Comparison of ENCODE assay signal across 10 mouse cellular contexts in genomic region chr3:108411754-108412121, GRCm38 (mm10). TPM values are rescaled to one million over a fixed set of nuclear protein-coding genes. Genes with fewer than 3 reads are reported as not detected.
DNase-seq lines count a peak whose midpoint lies in the region; ATAC-seq and TF ChIP-seq lines count a peak whose summit lies in the region.
"Had no signal": no experiment of that assay in that cellular context is flagged by ENCODE, and none has a peak within 500 bp of the region (broad histone marks: within the 10 kb centered on the region; RNA-seq: fewer than 3 reads in every experiment).

No protein-coding gene starts in this region.

- 0 out of 2 replicates have a peak overlapping the region, but pooled peaks have one; percentile 17 for H3K4me2 ChIP-seq in intestine, embryonic 15.5 days (replicated peaks)
- H3K4me2 ChIP-seq in stomach, embryonic 16.5 days (ENCODE audit: low read depth, low read length): peak overlapping the region; percentile 49
- H3K4me2 ChIP-seq in liver, embryonic 12.5 days: no peak overlapping the region
- H3K4me2 ChIP-seq: liver, embryonic 13.5 days had no signal

- H3K36me3 ChIP-seq in forebrain, embryonic 10.5 days (replicated peaks): peaks cover 84% of the 10 kb centered on the region
- H3K36me3 ChIP-seq in intestine, embryonic 15.5 days: peaks cover 12% of the 10 kb centered on the region; the same call in 1 of the 2 replicates
- H3K36me3 ChIP-seq in stomach, embryonic 16.5 days (ENCODE audit: control insufficient read depth, insufficient read depth, low read length): peaks cover 23% of the 10 kb centered on the region
- 0 out of 2 replicates have a peak, but pooled peaks cover 5% of the 10 kb centered on the region for H3K36me3 ChIP-seq in liver, embryonic 12.5 days
- H3K36me3 ChIP-seq: liver, embryonic 13.5 days had no signal

- peaks cover 69% of the 10 kb centered on the region for H3K4me1 ChIP-seq in forebrain, embryonic 10.5 days
- peaks cover 19% of the 10 kb centered on the region for H3K4me1 ChIP-seq in intestine, embryonic 15.5 days (replicated peaks)
- H3K4me1 ChIP-seq in stomach, embryonic 16.5 days (ENCODE audit: control insufficient read depth, insufficient read depth, low read length): peaks cover 33% of the 10 kb centered on the region
- H3K4me1 ChIP-seq in liver, embryonic 12.5 days: peaks cover 14% of the 10 kb centered on the region

- POLR2A ChIA-PET in Patski (lab: Charles Lee): interaction anchor here (1.0 to 7.3 kb wide), 6 partner anchors 9 to 33 kb away, joined by 3 to 61 read pairs (median 8); partner anchors contain the start of gene Sars

- H3K27me3 ChIP-seq in Patski: no peaks in the 10 kb centered on the region
- H3K27me3 ChIP-seq in forebrain, embryonic 10.5 days (ENCODE audit: poor library complexity, severe bottlenecking): peaks cover 15% of the 10 kb centered on the region
- peaks cover 10% of the 10 kb centered on the region; the same call in 1 of the 2 replicates for H3K27me3 ChIP-seq in intestine, embryonic 15.5 days (replicated peaks)
- H3K27me3 ChIP-seq in stomach, embryonic 16.5 days (ENCODE audit: control insufficient read depth, insufficient read depth, low read length): peaks cover 7% of the 10 kb centered on the region; the same call in 1 of the 2 replicates
- H3K27me3 ChIP-seq in liver, embryonic 12.5 days (replicated peaks): peaks cover 37% of the 10 kb centered on the region

- CTCF ChIA-PET in Patski (lab: Charles Lee): interaction anchor here (1.1 to 3.2 kb wide), 10 partner anchors 10 to 247 kb away, joined by 3 to 23 read pairs (median 6); partner anchors contain the start of genes Sars and Tmem167b

- peak; percentile 47 for ATAC-seq in Patski
- no peak for ATAC-seq in intestine, embryonic 15.5 days
- peak; percentile 38; the same call in 1 of the 2 replicates for ATAC-seq in stomach, embryonic 16.5 days (ENCODE audit: insufficient read depth, low FRiP score)
- ATAC-seq in liver, embryonic 12.5 days: no peak

- TF ChIP-seq CTCF in Patski (IDR thresholded peaks at IDR 0.05): no peak

- 0 out of 2 replicates have a peak overlapping the region, but pooled peaks have one; percentile 26 for H3K9ac ChIP-seq in intestine, embryonic 15.5 days
- H3K9ac ChIP-seq in stomach, embryonic 16.5 days (ENCODE audit: low read length): peak overlapping the region; percentile 64
- H3K9ac ChIP-seq in liver, embryonic 12.5 days: no peak overlapping the region
- H3K9ac ChIP-seq: liver, embryonic 13.5 days had no signal

- 57% methylated on average over 8 of the region's 8 CpGs for WGBS in forebrain, embryonic 10.5 days
- 62% methylated on average over 8 of the region's 8 CpGs for WGBS in intestine, embryonic 15.5 days
- 52% methylated on average over 8 of the region's 8 CpGs for WGBS in stomach, embryonic 16.5 days
- 65% methylated on average over 8 of the region's 8 CpGs for WGBS in liver, embryonic 12.5 days (ENCODE audit: insufficient replicate concordance)

- in situ Hi-C loops in Patski (cut with MboI; ENCODE audit: low pct_unique_long_range_greater_than_20kb): no loop called here

- peak overlapping the region; percentile 53 for H3K4me3 ChIP-seq in forebrain, embryonic 10.5 days
- no peak overlapping the region for H3K4me3 ChIP-seq in intestine, embryonic 15.5 days (replicated peaks)
- H3K4me3 ChIP-seq in stomach, embryonic 16.5 days (replicated peaks; ENCODE audit: low read length): peak overlapping the region; percentile 27
- H3K4me3 ChIP-seq in liver, embryonic 12.5 days: no peak overlapping the region
- H3K4me3 ChIP-seq: liver, embryonic 13.5 days had no signal

- peaks cover 28% of the 10 kb centered on the region for H3K9me3 ChIP-seq in forebrain, embryonic 10.5 days
- 0 out of 2 replicates have a peak, but pooled peaks cover 7% of the 10 kb centered on the region for H3K9me3 ChIP-seq in intestine, embryonic 15.5 days
- peaks cover 15% of the 10 kb centered on the region for H3K9me3 ChIP-seq in stomach, embryonic 16.5 days (replicated peaks; ENCODE audit: control insufficient read depth, low read length)
- peaks cover 20% of the 10 kb centered on the region; the same call in 1 of the 2 replicates for H3K9me3 ChIP-seq in liver, embryonic 12.5 days (replicated peaks)

- peak overlapping the region; percentile 96 for H3K27ac ChIP-seq in forebrain, embryonic 10.5 days
- peak overlapping the region; percentile 32; the same call in 1 of the 2 replicates for H3K27ac ChIP-seq in intestine, embryonic 15.5 days
- H3K27ac ChIP-seq in stomach, embryonic 16.5 days (ENCODE audit: low read length): peak overlapping the region; percentile 43; the same call in 1 of the 2 replicates
- H3K27ac ChIP-seq in liver, embryonic 12.5 days: no peak overlapping the region
- H3K27ac ChIP-seq: liver, embryonic 13.5 days had no signal

- peak; percentile 54 for DNase-seq in embryo, embryonic 10.5 days (ENCODE audit: low spot score)
- DNase-seq in embryo, embryonic 9.5 days (ENCODE audit: extremely low spot score): no peak
- DNase-seq in Patski (ENCODE audit: low read depth, low spot score): peak; percentile 99
- DNase-seq in forebrain, embryonic 10.5 days (ENCODE audit: extremely low spot score, low spot score): no peak
- peak; percentile 62 to 79 for DNase-seq in lung, adult 18-20 months
- DNase-seq: liver, embryonic 13.5 days had no signal

RNA-seq across cellular contexts. Expression of gene Celsr2, which starts 3.6 kb away (rescaled TPM):
- 90.1 TPM for polyA plus RNA-seq in Patski (2021)
- polyA plus RNA-seq in forebrain, embryonic 10.5 days (2016; fragmentation: Nextera tagmentation; extraction: Ambion mirVana): 32.1 and 35.1 TPM in 2 replicates
- 3.2 and 6.1 TPM in 2 replicates for polyA plus RNA-seq in intestine, embryonic 15.5 days (2015; fragmentation: Nextera tagmentation; extraction: Ambion mirVana)
- 14.4 and 17.4 TPM in 2 replicates for polyA plus RNA-seq in stomach, embryonic 16.5 days (2015; fragmentation: Nextera tagmentation; extraction: Ambion mirVana)
- 0.49 and 0.93 TPM in 2 replicates for polyA plus RNA-seq in liver, embryonic 12.5 days (2016; fragmentation: Nextera tagmentation; extraction: Ambion mirVana)
- polyA plus RNA-seq: C2C12 had no signal

RNA-seq across cellular contexts. Expression of gene Psrc1, which starts 28.1 kb away (rescaled TPM):
- 29.8 TPM for polyA plus RNA-seq in Patski (2021)
- polyA plus RNA-seq in forebrain, embryonic 10.5 days (2016; fragmentation: Nextera tagmentation; extraction: Ambion mirVana): 115 and 117 TPM in 2 replicates
- 28.8 and 30.3 TPM in 2 replicates for polyA plus RNA-seq in intestine, embryonic 15.5 days (2015; fragmentation: Nextera tagmentation; extraction: Ambion mirVana)
- 35.6 and 36.7 TPM in 2 replicates for polyA plus RNA-seq in stomach, embryonic 16.5 days (2015; fragmentation: Nextera tagmentation; extraction: Ambion mirVana)
- 20.2 and 21.2 TPM in 2 replicates for polyA plus RNA-seq in liver, embryonic 12.5 days (2016; fragmentation: Nextera tagmentation; extraction: Ambion mirVana)

RNA-seq across cellular contexts. Expression of gene Sars, which starts 33.3 kb away (rescaled TPM):
- 536 TPM for polyA plus RNA-seq in Patski (2021)
- 160 and 167 TPM in 2 replicates for polyA plus RNA-seq in forebrain, embryonic 10.5 days (2016; fragmentation: Nextera tagmentation; extraction: Ambion mirVana)
- polyA plus RNA-seq in intestine, embryonic 15.5 days (2015; fragmentation: Nextera tagmentation; extraction: Ambion mirVana): 145 and 150 TPM in 2 replicates
- polyA plus RNA-seq in stomach, embryonic 16.5 days (2015; fragmentation: Nextera tagmentation; extraction: Ambion mirVana): 144 and 146 TPM in 2 replicates
- polyA plus RNA-seq in liver, embryonic 12.5 days (2016; fragmentation: Nextera tagmentation; extraction: Ambion mirVana): 132 and 134 TPM in 2 replicates

RNA-seq across cellular contexts. Expression of gene Mybphl, which starts 47.0 kb away (rescaled TPM):
- not detected for polyA plus RNA-seq in Patski (2021)
- polyA plus RNA-seq in forebrain, embryonic 10.5 days (2016; fragmentation: Nextera tagmentation; extraction: Ambion mirVana): not detected in 2 replicates
- not detected in 2 replicates for polyA plus RNA-seq in intestine, embryonic 15.5 days (2015; fragmentation: Nextera tagmentation; extraction: Ambion mirVana)
- not detected in 2 replicates for polyA plus RNA-seq in stomach, embryonic 16.5 days (2015; fragmentation: Nextera tagmentation; extraction: Ambion mirVana)
- 0.19 TPM in 1 of 2 replicates, not detected in the other for polyA plus RNA-seq in liver, embryonic 12.5 days (2016; fragmentation: Nextera tagmentation; extraction: Ambion mirVana)
- polyA plus RNA-seq: C2C12 had no signal

Comparison
In these comparisons a context has a peak if more than half of its experiments do, and no peak if none do; other contexts are left out.
1. DNase-seq: peak in embryo, embryonic 10.5 days (single experiment), Patski (single experiment) and lung, adult 18-20 months (2 of 2); none in embryo, embryonic 9.5 days (single experiment) and forebrain, embryonic 10.5 days (single experiment).
2. ATAC-seq: peak in Patski (single experiment) and stomach, embryonic 16.5 days (single experiment); none in intestine, embryonic 15.5 days (single experiment) and liver, embryonic 12.5 days (single experiment).
3. H3K4me3 ChIP-seq: peak in forebrain, embryonic 10.5 days (single experiment) and stomach, embryonic 16.5 days (single experiment); none in intestine, embryonic 15.5 days (single experiment) and liver, embryonic 12.5 days (single experiment).